Mouse (Mus musculus) adrenal gland, adult (tissue): ENCODE results near the gene Fbxo33.

ENCODE experiments used
- DNase-seq, 2 experiments: peaks; one replicate each; pipeline ENCODE4 v3.0.0; 2022 to 2023; ENCODE audit warnings: low spot score in 1 of 2; ENCODE audit not compliant: inconsistent age in 2 of 2

Gene Fbxo33

DNA sequence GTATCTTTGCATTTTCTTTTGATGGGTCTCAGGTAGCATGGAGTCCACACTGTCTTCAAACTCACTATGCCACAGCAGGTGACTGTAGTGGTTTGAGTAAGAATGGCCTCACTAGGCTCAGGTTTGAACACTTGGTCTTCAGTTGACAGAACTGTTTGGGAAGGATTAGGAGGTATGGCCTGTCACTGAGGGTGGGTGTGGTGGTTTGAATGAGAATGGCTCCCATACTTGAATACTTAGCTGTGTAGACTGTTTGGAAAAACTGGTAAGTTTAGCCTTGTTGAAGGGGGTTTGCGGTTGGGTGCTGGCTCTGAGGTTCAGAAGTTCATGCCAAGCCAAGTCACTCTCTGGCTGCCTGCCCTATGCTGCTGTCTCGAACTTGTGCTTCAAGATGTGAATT lies 20.2 kb downstream of the Fbxo33 start:
- no peak for DNase-seq

- no peak for DNase-seq
Observed at GRCm38 (mm10) chr12:59198750-59199149, 20.8 kb downstream of the Fbxo33 start.

DNA sequence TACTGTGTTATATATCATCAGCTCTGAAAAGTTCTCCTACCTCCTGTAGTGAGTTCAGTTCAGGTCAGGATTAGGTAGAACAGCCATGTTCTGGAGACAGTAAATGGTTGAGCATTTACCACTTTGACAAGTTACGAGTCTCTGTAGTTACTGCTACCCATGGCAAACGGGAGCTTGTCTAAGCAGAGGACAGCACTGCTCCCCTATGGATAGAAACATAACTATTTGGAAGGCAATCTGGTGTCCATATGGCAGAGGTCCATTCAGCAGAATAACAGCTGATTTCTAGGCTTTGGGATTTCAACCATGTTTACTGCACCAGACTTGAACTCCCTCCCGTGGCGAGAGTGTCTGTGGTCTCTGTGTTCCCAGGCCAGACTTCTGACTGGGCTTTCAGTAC lies 23.6 kb downstream of the Fbxo33 start:
- no peak for DNase-seq

DNA sequence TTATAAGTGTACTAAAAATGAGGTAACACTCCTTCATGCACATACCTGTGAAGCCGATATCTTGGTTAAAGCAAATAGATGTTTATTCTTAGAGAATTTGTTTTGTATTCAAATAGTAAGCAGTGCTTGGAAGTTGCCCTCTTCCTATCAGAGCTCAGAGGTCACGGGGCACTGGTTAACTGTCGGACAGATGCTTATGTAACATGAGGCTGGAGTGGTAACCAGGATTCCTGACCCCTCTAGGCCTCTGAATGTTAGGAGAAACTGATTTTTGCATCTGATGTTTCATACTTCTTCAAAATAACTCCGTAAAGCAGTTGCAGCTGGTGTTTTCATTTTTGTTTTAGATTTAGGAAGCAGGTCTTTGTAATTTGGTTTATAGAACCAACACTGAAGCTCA lies 24.5 kb downstream of the Fbxo33 start:
- DNase-seq: no peak

DNA sequence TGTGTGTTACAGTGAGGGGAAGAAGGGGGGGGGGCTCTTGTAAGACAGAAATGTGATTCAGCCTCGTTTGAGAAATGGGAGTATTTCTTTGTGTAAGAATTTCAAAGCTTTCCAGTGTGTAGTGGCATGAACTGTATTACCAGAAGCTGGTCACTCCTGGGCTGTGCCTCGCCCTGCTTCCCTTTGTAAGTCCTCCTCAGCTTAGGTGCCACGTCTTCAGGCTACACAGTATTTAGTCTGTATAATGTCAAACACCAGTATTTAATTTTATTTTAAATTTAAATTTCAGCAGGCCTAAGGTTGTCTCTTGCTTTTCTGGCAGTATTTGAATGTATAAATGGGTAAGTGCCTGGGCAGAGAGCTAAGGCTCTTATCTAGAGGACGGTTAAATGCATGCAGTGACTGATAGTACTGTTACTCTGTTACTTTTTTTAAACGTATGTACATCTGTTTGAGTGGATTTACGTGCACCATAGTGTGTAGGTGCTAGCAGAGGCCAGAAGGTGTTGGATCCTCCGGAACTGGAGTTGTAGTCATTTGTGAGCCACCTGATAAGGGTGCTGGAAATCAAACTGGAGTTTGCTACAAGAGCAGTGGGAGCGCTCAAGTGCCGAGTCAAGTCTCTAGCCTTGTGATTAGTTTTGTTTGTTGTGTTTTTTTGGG lies 25.1 kb downstream of the Fbxo33 start:
- DNase-seq: no peak

GRCm38 (mm10) chr12:59193637-59194036 lies 25.9 kb downstream of the Fbxo33 start:
- DNase-seq: no peak

DNA sequence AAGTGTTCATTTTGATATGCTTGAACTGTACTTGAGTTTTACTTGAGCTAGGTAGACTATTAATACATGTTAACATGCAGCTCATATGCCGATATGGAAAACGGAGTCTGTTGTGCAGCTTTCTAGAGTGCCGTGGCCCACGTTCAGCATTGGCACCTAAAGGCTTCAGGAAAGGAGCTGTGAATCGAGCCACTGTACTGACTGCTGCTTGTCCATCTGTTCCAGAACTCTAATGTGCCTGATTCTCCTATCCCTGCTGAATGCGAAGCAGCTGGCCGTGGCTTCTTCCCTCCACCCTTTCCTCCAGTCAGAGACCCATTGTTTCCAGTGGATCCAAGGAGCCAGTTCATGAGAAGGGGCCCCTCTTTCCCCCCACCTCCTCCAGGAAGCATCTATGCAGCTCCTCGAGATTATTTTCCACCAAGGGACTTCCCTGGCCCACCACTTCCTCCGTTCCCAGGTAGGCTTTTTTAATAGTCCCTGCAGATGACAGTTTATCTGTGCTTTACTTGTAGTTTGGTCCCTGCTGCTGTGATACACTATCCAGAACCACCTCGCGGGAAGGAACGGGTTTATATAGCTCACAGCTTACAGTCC lies 31.3 kb downstream of the Fbxo33 start:
- no peak for DNase-seq

DNA sequence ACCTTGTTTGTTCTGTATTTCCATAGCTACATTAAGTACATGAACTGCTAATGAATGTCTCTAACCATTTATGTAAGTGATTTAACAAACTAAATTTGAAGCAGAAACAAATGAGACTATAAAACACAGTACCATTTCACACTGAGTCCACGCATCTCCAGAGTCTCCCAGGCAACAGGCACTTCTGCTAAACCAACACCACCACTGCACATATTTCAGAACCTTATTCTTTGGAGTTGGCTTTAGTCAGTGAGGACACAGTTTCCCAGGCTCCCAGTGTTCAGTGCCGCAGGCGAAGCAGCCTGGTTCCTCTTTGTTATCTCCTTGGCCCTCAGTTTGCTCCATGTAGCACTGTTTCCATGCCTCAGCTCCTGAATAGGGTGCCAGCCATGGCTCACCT lies 41.7 kb downstream of the Fbxo33 start:
- no peak for DNase-seq

DNA sequence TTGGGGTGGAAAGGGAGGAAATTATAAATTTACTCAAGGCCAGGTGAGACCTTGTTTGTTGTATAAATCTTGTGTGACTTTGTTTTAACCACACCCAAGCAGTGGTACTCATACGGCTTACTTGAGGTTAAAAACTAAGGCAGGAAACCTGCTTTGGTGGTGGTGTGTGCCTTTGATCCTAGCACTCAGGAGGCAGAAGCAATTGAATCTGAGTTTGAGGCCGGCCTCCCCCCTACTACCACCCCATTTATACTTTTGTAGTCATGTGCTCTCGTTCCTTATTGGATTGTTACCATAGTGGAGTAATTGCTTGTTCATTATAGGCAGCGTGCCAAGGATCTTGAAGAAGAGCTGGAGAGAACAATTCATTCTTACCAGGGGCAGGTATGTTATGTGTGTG lies 49.6 kb downstream of the Fbxo33 start:
- no peak for DNase-seq

DNA sequence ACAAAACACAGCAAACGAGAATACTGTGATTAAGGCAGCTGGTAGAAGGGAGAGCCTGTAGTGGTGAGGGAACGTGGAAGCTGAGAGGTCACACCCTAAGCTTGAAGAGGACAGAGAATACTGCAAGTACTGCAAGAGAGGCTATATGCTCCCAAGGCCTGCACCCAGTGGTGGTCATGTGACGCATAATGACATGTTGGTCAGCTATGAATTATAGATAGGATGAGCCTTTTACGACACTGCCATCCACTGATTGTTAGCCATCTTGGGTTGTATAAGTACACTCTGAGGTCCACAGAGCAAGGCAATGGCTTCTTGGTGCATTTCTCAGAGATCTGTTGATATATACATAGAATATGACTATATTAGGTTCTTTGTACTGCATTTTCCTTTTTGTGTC lies 53.0 kb downstream of the Fbxo33 start:
- DNase-seq: no peak

- DNase-seq: no peak
Observed at GRCm38 (mm10) chr12:59164522-59164921, 55.0 kb downstream of the Fbxo33 start.

DNA sequence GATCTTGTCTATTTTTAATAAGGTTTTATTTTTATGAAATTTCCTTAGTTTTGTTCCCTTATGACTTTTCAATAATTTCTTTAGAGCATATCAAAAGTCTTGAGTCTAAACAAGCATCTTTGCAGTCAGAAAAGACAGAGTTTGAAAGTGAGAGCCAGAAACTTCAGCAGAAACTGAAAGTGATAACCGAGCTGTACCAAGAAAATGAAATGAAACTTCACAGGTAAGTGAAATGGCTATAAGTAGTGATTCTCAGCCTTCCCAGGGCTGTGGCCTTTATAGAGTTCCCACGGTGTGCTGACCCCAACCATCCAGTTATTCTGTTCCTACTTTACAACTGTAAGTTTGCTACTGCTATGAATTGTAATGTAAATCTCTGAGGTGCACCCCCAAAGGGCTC lies 56.7 kb downstream of the Fbxo33 start:
- DNase-seq: no peak

GRCm38 (mm10) chr12:59161091-59161490 lies 58.4 kb downstream of the Fbxo33 start:
- DNase-seq: no peak
